Mouse (Mus musculus) neural tube, embryonic 10.5 days (tissue): ENCODE results near the gene Mfsd1.
A peak's percentile ranks its signal among the peaks of the same experiment; 100 is the strongest.

Experiments
- DNase-seq: peaks from one replicate; pipeline ENCODE4 v3.0.0-alpha.2; 2017; ENCODE audit warnings: low spot score; ENCODE audit errors: extremely low spot score

Mfsd1 gene

DNA sequence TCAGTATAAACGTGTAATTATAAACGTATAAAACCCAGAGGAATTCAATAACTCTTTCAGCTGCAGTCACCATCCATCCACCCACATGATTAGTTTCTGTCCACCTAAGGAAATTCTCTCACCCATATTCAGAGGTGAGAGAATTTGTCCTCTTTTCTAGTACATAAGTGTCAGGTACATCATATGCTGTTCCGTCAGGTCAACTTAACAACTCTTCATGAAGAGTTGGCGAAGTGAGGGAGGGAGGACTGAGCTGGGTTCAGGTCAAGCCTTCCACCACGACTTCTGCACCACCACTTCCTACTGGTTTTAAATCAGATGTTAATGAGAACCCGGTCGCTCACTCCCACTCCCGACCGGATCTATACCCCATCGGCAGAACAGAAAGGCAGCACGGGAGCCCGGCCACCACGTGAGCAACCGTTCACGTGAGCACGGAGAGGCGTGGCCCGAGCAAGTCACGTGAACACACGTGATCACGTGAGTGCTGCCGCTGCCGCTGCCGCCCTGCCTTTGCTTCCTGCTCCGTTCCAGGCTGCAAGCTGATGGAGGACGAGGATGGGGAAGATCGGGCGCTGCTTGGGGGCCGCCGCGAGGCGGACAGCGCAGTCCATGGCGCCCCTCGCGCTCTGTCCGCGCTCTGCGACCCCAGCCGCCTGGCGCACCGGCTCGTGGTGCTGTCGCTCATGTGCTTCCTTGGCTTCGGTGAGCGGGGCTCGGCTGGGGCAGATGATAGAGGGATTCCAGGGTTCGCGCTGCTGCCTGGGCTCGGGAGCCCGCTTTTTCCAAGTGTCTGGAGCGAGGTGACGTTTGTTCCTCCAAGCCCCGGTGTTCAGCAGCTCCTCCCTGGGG, at the start of gene Mfsd1:
Mfsd1 (plus strand) TSS at position 469 of the 852 bp plus-strand sequence.
- peak; percentile 99 for DNase-seq

DNA sequence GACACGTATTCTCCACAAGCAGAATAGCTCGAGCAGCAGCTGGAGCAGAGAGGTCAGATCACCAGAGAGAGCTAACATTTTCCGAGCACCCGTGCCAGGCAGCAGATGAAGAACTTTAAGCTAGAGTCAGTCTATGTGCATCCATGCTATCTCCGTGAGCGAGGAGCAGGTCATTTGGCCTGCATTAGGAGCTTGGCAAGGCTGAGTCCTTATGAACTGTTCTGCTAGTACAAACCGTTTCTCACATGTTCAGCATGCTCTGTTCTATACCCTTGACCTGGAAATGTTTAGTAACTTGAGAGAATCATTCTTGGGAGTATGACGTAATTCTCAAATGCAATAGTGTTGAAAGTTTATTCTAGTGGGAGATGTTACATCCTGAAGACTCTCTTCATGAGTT, 38.9 kb upstream of the Mfsd1 start:
- DNase-seq: no peak

DNA sequence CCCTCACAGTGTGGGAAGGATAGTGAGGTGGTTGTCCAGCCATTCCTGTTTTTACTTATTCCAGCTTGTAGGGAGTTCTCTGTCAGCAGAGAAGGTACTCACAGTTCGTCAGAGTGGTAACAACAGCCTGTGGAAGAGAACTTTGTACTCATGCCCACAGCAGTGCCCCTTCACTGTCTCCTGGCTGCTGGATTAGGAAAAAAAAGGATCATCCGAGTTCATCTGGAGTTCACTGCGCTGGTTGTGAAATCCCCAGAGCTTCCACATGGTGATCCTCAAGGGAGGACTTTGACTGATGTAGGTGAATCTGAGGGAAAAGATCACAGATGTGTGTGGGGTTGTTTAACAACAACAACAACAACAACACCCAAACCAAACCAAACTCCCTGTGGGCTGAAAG, 31.3 kb upstream of the Mfsd1 start:
- DNase-seq: no peak

DNA sequence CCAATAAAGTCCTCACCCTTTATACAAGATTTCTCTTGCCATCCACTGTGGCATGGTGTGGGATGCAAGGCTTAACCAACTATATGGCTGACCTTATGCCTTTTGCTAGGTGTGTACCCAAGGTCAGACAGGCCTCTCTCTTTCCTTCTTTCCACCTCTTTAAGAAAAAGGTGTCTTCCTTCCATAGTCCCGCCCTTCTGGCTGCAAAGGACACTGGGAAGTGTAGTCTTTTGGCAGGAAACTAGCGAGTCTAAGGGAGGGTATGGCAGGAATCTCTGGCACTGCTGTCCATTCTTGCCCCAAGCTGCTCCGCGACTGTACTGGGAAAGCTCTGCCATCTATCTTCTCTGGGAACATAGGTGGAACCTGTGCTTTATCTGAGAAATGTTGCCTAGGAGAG, 29.3 kb upstream of the Mfsd1 start:
- DNase-seq: no peak

DNA sequence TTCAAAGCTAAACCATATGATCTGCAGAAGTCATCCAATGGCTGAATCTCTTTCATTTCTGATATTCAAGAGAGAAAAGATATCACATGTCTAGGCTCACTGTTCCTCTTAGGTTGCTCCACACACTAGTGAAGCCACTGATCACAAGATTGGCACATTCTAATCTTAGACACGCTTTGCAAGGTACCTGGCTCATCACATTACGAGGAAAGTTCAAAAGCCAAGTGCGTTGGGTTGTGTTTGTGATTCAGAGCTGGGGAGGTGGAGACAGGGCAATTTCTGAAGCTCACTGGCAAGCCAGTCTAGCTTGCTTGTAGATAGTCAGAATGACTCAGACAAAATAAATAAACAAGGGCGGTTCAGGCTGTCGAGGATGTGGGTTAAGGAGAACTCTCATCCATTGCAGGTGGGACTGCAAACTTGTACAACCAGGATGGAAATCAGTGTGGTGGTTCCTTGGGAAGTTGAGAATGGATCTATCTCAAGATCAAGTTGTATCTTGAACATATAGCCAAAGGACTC, 28.6 kb upstream of the Mfsd1 start:
- no peak for DNase-seq

DNA sequence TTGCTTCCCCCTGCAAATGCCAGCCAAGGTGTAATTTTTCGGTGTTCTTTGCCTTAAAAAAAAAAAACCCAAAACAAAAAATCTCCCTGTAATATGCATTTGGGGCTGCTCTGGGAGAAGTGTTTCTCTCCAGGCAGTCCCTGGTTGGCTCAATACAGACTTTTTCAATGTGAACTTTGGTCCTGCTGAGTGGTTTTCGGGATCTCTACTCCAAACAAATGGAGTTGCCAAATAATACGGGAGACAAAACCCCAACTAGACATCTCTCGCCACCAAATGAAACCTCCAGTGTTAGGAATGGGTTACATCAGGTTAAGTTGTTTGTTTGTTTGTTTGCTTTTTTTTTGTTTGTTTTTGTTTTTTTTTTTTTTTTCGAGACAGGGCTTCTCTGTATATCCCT, 27.3 kb upstream of the Mfsd1 start:
- DNase-seq: no peak

DNA sequence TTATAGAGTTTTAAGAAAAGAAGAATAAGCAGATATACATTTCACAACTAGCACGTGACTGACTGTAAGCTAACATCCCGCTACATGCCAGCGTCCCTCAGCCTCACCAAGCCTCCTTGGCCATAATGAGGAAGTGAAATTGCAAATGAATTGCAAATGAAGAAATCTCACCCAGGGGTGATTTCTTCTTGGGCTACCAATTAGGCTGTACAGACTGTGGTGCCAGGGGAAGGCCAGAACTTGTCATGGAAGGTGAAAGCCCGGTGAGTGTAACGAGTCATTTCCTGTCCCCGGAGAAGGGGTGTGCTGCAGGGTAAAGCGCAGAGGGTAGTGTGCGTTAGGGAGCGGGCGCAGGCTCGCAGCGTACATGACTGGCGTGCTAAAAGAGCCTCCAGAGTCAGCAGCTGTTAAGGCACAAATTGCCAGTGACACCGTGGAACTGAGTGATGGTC, 25.3 kb upstream of the Mfsd1 start:
- peak; percentile 23 for DNase-seq

DNA sequence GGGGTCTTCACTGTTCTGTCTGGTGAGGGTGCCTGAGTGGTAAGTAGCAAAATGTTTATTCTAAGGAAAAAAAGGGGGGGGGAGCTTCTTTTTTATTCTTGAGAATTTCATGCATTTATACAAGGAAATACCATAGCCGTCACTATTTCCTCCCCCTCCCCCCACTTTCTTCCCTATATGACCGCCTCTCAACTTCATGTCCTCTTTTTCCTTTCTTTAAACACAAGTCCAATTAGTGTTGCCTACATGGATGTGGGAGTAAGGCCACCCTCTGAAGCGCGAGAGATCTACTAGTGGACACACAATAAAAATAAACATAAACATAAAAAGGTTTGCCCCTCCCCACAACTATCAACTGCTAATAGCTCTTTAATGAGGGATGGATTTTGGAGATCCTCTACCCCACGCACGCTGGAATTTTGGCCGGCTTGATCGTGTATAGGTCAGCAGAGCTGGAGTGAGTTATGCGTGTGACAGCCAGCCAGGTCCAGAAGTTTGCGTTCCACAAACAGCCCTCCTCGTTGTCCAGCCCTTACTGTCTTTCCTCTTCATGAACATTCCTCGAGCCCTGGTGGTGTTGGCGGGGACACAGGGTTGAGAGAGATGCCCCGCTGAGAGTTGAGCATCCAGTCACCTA, 24.7 kb upstream of the Mfsd1 start:
- no peak for DNase-seq

DNA sequence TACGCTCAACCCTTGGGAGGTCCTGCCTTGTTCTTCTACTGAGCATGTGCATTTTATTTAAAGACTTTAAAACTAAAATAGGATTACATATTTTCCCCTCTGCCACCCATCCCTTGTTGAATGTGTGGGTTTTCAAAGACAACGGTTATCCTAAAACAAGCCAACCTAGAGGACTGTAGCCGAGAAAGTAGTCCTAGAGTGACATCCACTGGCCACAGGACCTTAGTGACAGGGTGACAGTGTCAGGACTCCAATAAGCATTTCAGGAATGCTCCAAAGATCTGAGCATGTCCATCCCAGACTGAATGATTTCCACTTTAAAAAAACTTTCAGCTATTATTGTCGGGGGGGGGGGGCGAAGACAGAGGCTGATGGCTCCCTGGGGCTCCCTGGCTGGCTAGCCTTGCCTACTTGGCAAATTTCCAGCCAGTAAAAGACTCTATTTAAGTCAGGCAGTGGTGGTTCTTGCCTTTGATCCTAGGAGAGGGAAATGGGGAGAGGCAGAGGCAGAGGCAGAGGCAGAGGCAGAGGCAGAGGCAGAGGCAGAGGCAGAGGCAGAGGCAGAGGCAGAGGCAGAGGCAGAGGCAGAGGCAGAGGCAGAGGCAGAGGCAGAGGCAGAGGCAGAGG, 17.7 kb upstream of the Mfsd1 start:
- no peak for DNase-seq

DNA sequence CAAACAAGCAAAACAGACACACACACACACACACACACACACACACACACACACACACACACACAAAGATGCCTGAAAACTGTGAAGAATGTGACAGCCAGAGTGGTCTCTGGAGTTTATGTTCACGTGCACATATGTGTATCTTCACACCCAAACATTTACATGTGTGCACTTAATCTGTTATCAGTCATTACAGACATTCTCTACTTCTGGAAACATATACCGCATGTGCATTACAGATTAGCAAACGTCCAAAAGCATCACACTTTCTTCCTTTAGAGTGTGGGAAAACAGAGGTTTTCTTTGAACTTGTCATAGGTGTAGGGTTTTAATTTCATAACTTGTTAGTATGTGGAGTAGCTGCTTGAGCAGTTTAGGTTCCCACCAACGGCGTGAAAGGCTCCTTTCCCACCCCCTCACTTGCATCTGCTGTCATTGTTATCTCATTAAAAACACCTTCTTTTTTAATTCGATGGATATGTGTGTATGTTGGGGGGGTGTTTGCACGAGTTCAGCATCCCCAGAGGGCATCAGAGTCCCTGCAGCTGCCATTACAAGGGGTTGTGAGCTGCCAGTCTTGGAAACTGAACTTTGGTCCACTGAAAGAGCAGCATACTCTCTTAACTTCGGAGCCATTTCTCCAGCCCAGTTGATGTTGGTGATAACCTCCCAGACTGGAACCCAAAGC, 16.9 kb upstream of the Mfsd1 start:
- no peak for DNase-seq

DNA sequence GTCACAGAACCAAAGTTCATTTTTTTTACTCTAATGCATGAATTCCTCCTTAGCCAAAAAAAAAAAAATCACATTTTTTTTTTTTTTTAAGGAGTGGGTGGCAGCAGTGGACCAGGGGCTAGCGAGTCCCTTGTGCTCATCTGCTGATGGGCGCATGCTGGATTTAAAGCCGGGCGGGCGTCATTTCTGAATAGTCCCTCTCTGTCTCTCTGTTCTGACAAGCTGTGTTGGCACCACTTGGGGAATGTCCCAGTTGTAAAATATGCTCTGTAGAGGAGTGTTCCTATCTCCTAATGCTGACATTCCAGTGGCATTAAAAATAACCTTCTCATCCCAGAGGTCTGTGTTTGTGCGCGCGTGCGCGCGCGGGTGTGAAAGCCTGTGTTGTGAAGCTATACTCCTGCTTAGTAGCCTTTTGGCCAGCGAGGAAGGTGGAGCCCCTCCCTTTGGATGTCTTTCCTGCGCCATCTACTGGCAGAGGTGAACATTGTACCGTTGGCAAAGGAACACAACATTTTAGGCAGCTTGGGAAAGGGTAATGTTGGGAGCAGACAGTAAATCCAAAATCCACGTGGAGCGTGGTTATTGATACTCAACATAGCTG, 14.4 kb upstream of the Mfsd1 start:
- peak; percentile 62 for DNase-seq

DNA sequence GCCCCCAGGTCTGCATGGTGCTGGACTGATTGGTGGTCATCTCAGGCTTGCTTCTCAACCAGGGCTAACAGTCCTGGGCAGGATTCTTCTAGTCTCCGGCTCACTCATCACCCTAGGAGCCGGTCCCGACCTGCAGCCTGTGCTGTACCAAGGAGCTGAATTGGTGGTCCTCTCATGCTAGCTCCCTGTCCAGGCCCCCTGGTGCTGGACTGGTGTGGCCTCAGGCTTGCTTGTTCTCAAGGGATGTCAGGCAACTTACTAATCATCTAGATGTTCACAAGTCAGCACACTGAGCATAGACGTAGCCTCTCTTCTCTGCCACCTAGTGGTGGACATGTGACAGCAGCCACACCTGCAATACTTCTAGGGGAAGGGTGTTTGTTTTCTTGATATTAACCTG, 9.6 kb upstream of the Mfsd1 start:
- DNase-seq: peak; percentile 27

DNA sequence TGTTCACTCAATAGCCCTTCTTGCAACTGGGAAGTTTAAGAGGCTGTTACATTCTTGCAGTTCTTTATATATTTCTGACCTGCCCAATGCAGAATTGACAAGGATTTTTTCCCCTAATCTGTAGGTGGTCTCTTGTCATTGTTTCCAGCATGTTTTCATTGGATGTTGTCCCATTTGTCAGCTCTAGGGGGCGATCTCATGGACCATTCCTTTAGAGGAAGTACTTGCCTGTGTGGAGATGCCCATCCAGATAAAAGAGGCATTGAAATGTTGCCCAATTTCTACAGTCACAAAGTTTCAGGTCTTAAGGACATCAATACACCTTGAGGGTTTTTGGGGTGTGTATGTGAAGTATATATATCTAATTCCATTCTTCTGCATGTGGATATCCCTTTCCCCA, 9.0 kb upstream of the Mfsd1 start:
- DNase-seq: no peak

DNA sequence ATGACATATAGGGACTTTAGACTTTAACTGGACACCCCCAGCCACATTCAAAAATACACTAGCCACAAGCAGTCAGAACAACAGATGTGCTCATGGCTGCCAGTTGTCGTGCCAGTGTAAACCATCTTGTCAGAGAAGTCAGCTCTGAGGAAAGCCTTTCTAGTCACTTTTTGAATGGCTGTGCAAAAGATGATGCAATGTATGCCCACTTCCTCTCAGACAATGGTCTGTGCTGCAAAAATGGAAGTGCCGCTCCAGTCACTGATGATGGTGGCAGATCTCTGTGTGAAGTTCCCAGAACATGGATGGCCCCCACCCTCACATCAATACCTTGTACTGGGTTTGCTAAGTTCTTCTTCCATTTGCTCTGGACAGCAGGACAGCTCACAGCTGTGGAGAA, 6.3 kb upstream of the Mfsd1 start:
- no peak for DNase-seq

DNA sequence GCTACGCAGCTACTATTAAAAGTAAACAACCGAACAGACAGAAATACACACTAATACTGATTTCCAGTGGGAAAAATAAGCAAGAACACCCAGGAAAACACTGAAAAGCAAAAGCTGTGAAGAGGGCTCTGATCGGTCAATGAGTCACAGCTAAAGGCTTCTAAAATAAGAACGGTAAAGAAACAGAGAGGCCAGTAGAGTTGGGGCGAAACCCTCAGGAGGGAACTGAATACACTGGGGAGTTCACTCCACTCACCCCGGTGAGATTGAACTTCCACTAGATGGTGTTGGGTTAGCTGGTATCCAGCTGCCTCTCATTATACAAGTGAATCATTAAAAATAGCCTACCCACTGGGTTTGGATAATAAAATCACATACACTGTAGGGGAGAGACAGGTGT, 5.8 kb upstream of the Mfsd1 start:
- DNase-seq: no peak

DNA sequence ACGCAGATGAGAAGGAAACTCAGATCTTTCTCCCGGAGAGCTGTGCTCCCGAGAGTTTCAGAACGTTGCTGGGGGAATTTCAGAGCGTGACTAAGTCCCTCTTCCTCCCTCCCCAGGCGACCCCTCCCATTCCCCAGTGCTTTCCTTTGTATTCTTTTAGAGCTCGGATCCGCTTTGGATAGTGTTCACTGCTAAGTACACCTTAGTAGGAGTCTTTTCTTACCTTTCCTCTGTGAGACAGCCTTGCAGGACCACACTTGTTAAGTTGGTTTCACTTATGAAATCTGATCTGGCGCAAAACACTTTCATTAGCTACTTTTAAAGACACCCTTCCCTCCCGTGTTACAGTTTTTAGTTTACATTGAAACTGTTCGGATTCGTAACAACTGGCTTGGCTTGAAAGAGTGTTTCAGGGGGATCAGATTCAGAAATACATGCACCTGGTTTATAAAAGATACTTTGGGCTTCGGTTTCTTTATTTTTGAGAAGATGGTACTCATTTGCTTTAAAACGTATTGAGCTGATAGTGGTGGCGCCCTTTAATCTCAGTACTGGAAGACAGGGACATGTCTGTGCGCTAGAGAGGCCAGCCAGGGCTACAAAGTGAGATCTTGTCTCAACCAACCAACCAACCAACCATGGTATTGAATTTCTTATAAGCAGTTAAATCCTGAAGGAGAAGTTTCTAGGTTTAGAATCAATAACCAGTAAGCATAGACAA, 744 bp downstream of the Mfsd1 start:
- DNase-seq: no peak

DNA sequence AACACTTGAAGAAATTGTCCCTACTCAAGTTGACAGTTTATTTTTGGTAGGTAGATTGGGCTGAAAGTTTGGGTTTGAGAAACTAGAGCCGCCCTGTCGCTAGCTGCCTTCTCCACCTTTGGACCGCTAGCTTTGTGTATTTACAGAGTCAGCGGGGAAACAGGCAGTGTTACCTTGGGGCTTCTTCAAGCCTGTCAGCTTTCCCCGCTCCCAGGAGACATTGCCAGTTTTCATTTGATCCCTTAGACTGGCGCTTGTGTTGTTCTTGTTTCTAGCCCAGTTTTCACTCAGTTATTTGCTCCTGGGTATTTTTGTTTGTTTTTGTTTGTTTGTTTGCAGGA, 1.3 kb downstream of the Mfsd1 start:
- DNase-seq: no peak

DNA sequence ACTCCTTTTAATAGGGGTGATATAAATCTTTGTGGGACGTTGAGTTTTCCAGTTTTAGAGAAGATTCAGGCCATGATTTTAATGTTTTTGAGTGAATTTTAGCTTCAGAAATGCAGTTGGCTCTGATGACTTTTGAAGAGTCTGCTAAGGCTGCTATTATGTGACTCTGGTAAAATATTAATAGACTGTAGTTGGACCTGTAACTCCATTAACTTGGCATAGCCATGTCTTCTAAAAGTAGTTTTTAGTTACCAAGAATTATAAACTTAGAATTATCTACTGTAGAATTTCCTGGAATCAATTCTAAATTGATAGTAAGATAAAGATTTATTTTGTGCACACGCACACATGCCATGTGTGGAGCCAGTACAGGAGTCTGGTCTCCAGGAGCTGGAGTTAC, 4.0 kb downstream of the Mfsd1 start:
- no peak for DNase-seq

DNA sequence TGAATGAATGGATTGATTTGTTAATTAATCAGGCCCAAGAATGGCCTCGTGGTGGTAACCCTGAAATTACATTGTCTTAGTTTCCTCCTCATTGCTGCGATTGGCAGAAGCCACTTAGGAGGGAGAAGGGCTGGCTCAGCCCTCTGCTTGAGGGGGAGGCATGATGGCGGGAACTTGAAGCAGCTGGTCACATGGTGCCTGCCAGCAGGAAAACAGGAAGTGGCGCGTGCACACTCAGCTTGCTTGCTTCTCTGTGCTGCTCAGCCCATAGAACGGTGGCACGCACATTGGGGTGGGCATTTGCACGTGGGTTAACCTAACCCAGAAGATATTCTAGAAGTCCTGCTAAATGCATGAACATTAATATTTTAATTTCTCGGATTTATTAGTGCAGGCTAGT, 4.9 kb downstream of the Mfsd1 start:
- DNase-seq: no peak

DNA sequence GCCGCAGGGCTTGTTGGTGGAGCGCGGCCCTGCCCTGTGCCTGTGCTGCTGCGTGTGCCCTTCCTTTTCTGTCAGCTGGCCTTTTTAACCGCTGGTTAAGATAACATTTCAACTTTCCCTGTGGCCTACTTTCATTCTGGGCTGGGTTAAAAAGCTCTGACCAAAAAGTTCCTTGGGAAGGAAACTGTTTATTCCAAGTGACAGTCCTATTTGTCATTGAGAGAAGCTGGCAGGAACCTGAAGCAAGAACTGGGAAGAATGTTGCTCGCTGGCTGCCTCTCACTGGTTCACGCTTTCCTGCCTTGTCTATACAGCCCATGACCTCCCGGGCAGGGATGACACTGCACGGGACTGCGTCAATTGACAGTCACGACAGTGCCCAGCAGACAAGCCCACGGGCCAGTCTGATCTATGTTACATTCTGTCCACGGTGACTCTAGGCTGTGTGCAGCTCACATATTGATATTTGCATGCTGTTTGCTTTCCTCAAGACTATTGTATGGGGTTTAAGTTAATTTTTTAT, 19.1 kb downstream of the Mfsd1 start:
- no peak for DNase-seq

DNA sequence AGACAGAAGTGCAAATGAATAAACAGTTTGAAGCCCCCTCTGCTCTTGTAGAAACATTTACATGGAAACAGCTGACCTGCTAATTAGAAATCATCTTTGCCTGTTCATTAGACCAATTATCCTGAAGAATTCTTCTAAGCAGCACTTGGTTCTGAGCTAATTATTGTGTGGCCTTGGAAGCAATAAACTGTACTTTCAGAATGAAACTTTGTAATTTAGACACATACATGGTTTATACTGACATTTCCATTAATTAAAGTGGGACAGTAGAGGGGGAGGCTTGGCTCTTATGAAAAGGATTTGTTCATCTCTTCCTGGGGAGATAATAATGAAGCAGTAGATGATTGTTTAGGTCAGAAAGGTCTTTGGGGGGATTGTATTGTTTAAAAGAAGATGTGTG, 35.7 kb downstream of the Mfsd1 start:
- no peak for DNase-seq
